Mouse (Mus musculus) forebrain, embryonic 13.5 days (tissue): Measurements from ENCODE around the gene Gdpd1. TPM values are rescaled to one million over a fixed set of nuclear protein-coding genes. Genes with fewer than 3 reads are reported as not detected.
A peak's percentile ranks its signal among the peaks of the same experiment; 100 is the strongest.

Experiments used
- ATAC-seq: fragments of 200-750 bp; cut with Nextera tagmentation; 2 replicates; pipeline ENCODE4 v1.8.0; 2017
- H3K27ac ChIP-seq: fragments of 300-500 bp; sonication (generic); 2 replicates; pipeline ENCODE4 v1.5.1; 2015; ENCODE audit warnings: inconsistent platforms, mild to moderate bottlenecking, moderate library complexity
- H3K27me3 ChIP-seq: fragments of 300-500 bp; sonication (generic); 2 replicates; pipeline ENCODE4 v1.6.1; 2015; ENCODE audit warnings: mild to moderate bottlenecking, inconsistent platforms
- H3K36me3 ChIP-seq: fragments of 300-500 bp; sonication (generic); 2 replicates; pipeline ENCODE4 v1.6.1; 2015; ENCODE audit warnings: mild to moderate bottlenecking, inconsistent platforms; ENCODE audit not compliant: poor library complexity, severe bottlenecking
- H3K4me1 ChIP-seq: fragments of 300-500 bp; sonication (generic); 2 replicates; pipeline ENCODE4 v1.6.1; 2015; ENCODE audit warnings: inconsistent platforms
- H3K4me2 ChIP-seq: fragments of 300-500 bp; sonication (generic); 2 replicates; pipeline ENCODE4 v1.6.1; 2015; ENCODE audit warnings: inconsistent platforms, mild to moderate bottlenecking, moderate library complexity
- H3K4me3 ChIP-seq: fragments of 300-500 bp; sonication (generic); 2 replicates; pipeline ENCODE4 v1.5.1; 2015; ENCODE audit warnings: mild to moderate bottlenecking, inconsistent platforms
- H3K9ac ChIP-seq: fragments of 300-500 bp; sonication (generic); 2 replicates; pipeline ENCODE4 v1.6.1; 2015; ENCODE audit warnings: mild to moderate bottlenecking, inconsistent platforms
- H3K9me3 ChIP-seq: fragments of 300-500 bp; sonication (generic); replicated peaks from 2 replicates; pipeline ENCODE4 v1.6.1; 2016; ENCODE audit warnings: inconsistent platforms
- WGBS: fragments of 180-500 bp; shearing (Covaris S2); methylation state at CpG from one replicate; pipeline ENCODE4 v1.1.7; 2015; 5-methylcytosine and 5-hydroxymethylcytosine counted together
- polyA plus RNA-seq: library from polyadenylated mRNA; unstranded; fragments of >200 nt; fragmentation: Nextera tagmentation; extraction: Ambion mirVana; gene quantifications from 2 replicates; pipeline ENCODE4 v1.2.1, GENCODE M21; 2015

Gene Gdpd1
- 158 and 161 TPM in 2 replicates for polyA plus RNA-seq

GRCm38 (mm10) chr11:87073866-87074440 lies at the start of gene Gdpd1:
TSS of gene Gdpd1 (minus strand) at chr11:87074062.
- peak within 1 kb of the TSS; percentile 74 for H3K4me3 ChIP-seq
- peaks cover 28% of the 10 kb centered on the region for H3K4me1 ChIP-seq
- peaks cover 17% of the 10 kb centered on the region for H3K36me3 ChIP-seq
- peak within 1 kb of the TSS; percentile 97 for H3K27ac ChIP-seq
- H3K27me3 ChIP-seq, result no peaks in the 10 kb centered on the region
- H3K9me3 ChIP-seq, result no peaks in the 10 kb centered on the region
- under 1% methylated on average over 43 of the region's 43 CpGs for WGBS
- H3K4me2 ChIP-seq, result peak within 1 kb of the TSS; percentile 60
- peak; percentile 98 for ATAC-seq
- H3K9ac ChIP-seq, result peak within 1 kb of the TSS; percentile 89

GRCm38 (mm10) chr11:87121864-87122263 lies 48.0 kb upstream of the Gdpd1 start:
- WGBS, result 85% methylated on average over 8 of the region's 8 CpGs
- Histone ChIP-seq H3K27me3 (no peaks in the 10 kb centered on the region), H3K9me3 (no peaks in the 10 kb centered on the region), H3K36me3 (peaks cover 68% of the 10 kb centered on the region), H3K4me2 (no peak overlapping the region), H3K9ac (no peak overlapping the region), H3K27ac (no peak overlapping the region), H3K4me3 (no peak overlapping the region), H3K4me1 (peaks cover 5% of the 10 kb centered on the region)
- no peak for ATAC-seq

GRCm38 (mm10) chr11:87110172-87110909 lies 36.5 kb upstream of the Gdpd1 start:
- Histone ChIP-seq H3K4me1 (peaks cover 41% of the 10 kb centered on the region), H3K36me3 (peaks cover 32% of the 10 kb centered on the region), H3K4me2 (peak overlapping the region; percentile 72), H3K9ac (peak overlapping the region; percentile 100), H3K27ac (peak overlapping the region; percentile 97), H3K4me3 (peak overlapping the region; percentile 99), H3K27me3 (no peaks in the 10 kb centered on the region), H3K9me3 (no peaks in the 10 kb centered on the region)
- 3% methylated on average over 9 of the region's 9 CpGs for WGBS
- no peak for ATAC-seq

- Histone ChIP-seq H3K4me1 (peaks cover 38% of the 10 kb centered on the region), H3K4me2 (peak overlapping the region; percentile 72), H3K9ac (peak overlapping the region; percentile 100), H3K36me3 (peaks cover 32% of the 10 kb centered on the region), H3K9me3 (no peaks in the 10 kb centered on the region), H3K4me3 (peak overlapping the region; percentile 99), H3K27me3 (no peaks in the 10 kb centered on the region), H3K27ac (peak overlapping the region; percentile 97)
- no peak for ATAC-seq
- under 1% methylated on average over 42 of the region's 42 CpGs for WGBS
Observed at GRCm38 (mm10) chr11:87109519-87110171, 35.8 kb upstream of the Gdpd1 start.

GRCm38 (mm10) chr11:87108755-87109518 lies 35.1 kb upstream of the Gdpd1 start, which contains the start of gene Ska2:
TSS of gene Ska2 (plus strand) at chr11:87109234.
- Histone ChIP-seq H3K4me2 (peak within 1 kb of the TSS; percentile 72), H3K27ac (peak within 1 kb of the TSS; percentile 97), H3K36me3 (peaks cover 33% of the 10 kb centered on the region), H3K9me3 (no peaks in the 10 kb centered on the region), H3K4me1 (peaks cover 38% of the 10 kb centered on the region), H3K9ac (peak within 1 kb of the TSS; percentile 100), H3K27me3 (no peaks in the 10 kb centered on the region), H3K4me3 (peak within 1 kb of the TSS; percentile 99)
- WGBS, result under 1% methylated on average over 40 of the region's 40 CpGs
- ATAC-seq, result peak; percentile 99

GRCm38 (mm10) chr11:87108409-87108754 lies 34.5 kb upstream of the Gdpd1 start, which contains the start of gene Prr11:
TSS of gene Prr11 (minus strand) at chr11:87108708.
- WGBS, result under 1% methylated on average over 14 of the region's 14 CpGs
- H3K9me3 ChIP-seq, result no peaks in the 10 kb centered on the region
- H3K4me1 ChIP-seq, result peaks cover 35% of the 10 kb centered on the region
- H3K9ac ChIP-seq, result peak within 1 kb of the TSS; percentile 100
- peak within 1 kb of the TSS; percentile 97 for H3K27ac ChIP-seq
- H3K4me2 ChIP-seq, result peak within 1 kb of the TSS; percentile 72
- no peak for ATAC-seq
- no peaks in the 10 kb centered on the region for H3K27me3 ChIP-seq
- peaks cover 34% of the 10 kb centered on the region for H3K36me3 ChIP-seq
- H3K4me3 ChIP-seq, result peak within 1 kb of the TSS; percentile 99

- Histone ChIP-seq H3K4me1 (peaks cover 25% of the 10 kb centered on the region), H3K27ac (no peak overlapping the region), H3K4me3 (peak overlapping the region; percentile 96), H3K36me3 (peaks cover 41% of the 10 kb centered on the region), H3K4me2 (peak overlapping the region; percentile 95), H3K9ac (peak overlapping the region; percentile 95; the same call in 1 of the 2 replicates), H3K9me3 (no peaks in the 10 kb centered on the region), H3K27me3 (no peaks in the 10 kb centered on the region)
- ATAC-seq, result no peak
- 76% methylated on average over 2 of the region's 2 CpGs for WGBS
Observed at GRCm38 (mm10) chr11:87087142-87087541, 13.3 kb upstream of the Gdpd1 start.

GRCm38 (mm10) chr11:87086290-87086984 lies 12.6 kb upstream of the Gdpd1 start, which contains the start of gene Smg8:
TSS of gene Smg8 (minus strand) at chr11:87086774.
- H3K4me2 ChIP-seq, result peak within 1 kb of the TSS; percentile 95
- WGBS, result 2% methylated on average over 43 of the region's 43 CpGs
- H3K4me3 ChIP-seq, result peak within 1 kb of the TSS; percentile 96
- peaks cover 40% of the 10 kb centered on the region for H3K36me3 ChIP-seq
- no peaks in the 10 kb centered on the region for H3K9me3 ChIP-seq
- peak within 1 kb of the TSS; percentile 95 for H3K9ac ChIP-seq
- H3K4me1 ChIP-seq, result peaks cover 25% of the 10 kb centered on the region
- ATAC-seq, result peak; percentile 91
- peak within 1 kb of the TSS; percentile 59 for H3K27ac ChIP-seq
- H3K27me3 ChIP-seq, result no peaks in the 10 kb centered on the region

GRCm38 (mm10) chr11:87085461-87085860 lies 11.6 kb upstream of the Gdpd1 start:
- H3K4me1 ChIP-seq, result peaks cover 25% of the 10 kb centered on the region
- H3K27me3 ChIP-seq, result no peaks in the 10 kb centered on the region
- 93% methylated on average over 13 of the region's 13 CpGs for WGBS
- peak overlapping the region; percentile 95 for H3K4me2 ChIP-seq
- no peak for ATAC-seq
- no peaks in the 10 kb centered on the region for H3K9me3 ChIP-seq
- peak overlapping the region; percentile 96 for H3K4me3 ChIP-seq
- peaks cover 40% of the 10 kb centered on the region for H3K36me3 ChIP-seq
- H3K9ac ChIP-seq, result peak overlapping the region; percentile 95; the same call in 1 of the 2 replicates
- H3K27ac ChIP-seq, result no peak overlapping the region

- H3K27ac ChIP-seq, result no peak overlapping the region
- 86% methylated on average over 1 of the region's 1 CpGs for WGBS
- H3K9me3 ChIP-seq, result no peaks in the 10 kb centered on the region
- no peaks in the 10 kb centered on the region for H3K27me3 ChIP-seq
- peaks cover 55% of the 10 kb centered on the region for H3K36me3 ChIP-seq
- H3K4me2 ChIP-seq, result no peak overlapping the region
- no peak overlapping the region for H3K4me3 ChIP-seq
- H3K4me1 ChIP-seq, result peaks cover 25% of the 10 kb centered on the region
- no peak for ATAC-seq
- no peak overlapping the region for H3K9ac ChIP-seq
Observed at GRCm38 (mm10) chr11:87083712-87084111, 9.8 kb upstream of the Gdpd1 start.

GRCm38 (mm10) chr11:87073343-87073865 lies 458 bp downstream of the Gdpd1 start:
- Histone ChIP-seq H3K4me1 (peaks cover 28% of the 10 kb centered on the region), H3K4me3 (peak overlapping the region; percentile 74), H3K27ac (peak overlapping the region; percentile 97), H3K9ac (peak overlapping the region; percentile 89), H3K27me3 (no peaks in the 10 kb centered on the region), H3K9me3 (no peaks in the 10 kb centered on the region), H3K4me2 (peak overlapping the region; percentile 60), H3K36me3 (peaks cover 14% of the 10 kb centered on the region)
- ATAC-seq, result peak; percentile 77
- WGBS, result under 1% methylated on average over 24 of the region's 24 CpGs
